Mouse (Mus musculus): ENCODE measurements around the gene Taok3. TPM values are rescaled to one million over a fixed set of nuclear protein-coding genes. Genes with fewer than 3 reads are reported as not detected.

Taok3 gene
- polyA plus RNA-seq, 1 experiment: 7.7 TPM

GRCm38 (mm10) chr5:117258276-117258675 is 138.3 kb downstream of the Taok3 start:
- H3ac ChIP-seq (ENCODE audit: control insufficient read depth, insufficient read length): no peak overlapping the region
- no peak overlapping the region for H3K4me3 ChIP-seq
- no peaks in the 10 kb centered on the region for H3K79me2 ChIP-seq (ENCODE audit: control insufficient read depth, insufficient read depth)
- no peaks in the 10 kb centered on the region for H3K36me3 ChIP-seq (ENCODE audit: control insufficient read depth, insufficient read depth)
- no peak overlapping the region for H3K4me2 ChIP-seq (ENCODE audit: low read depth)
- TF ChIP-seq TCF3 (IDR thresholded peaks at IDR 0.05; ENCODE audit: insufficient read length, low read depth) (no peak), MYOD1 (IDR thresholded peaks at IDR 0.05; ENCODE audit: control insufficient read depth in 1 of 3, insufficient read length in 2 of 3, low read depth in 2 of 3) (no peak), CEBPB (IDR thresholded peaks at IDR 0.05; ENCODE audit: insufficient read depth, poor library complexity, severe bottlenecking) (no peak), TCF12 (IDR thresholded peaks at IDR 0.05; ENCODE audit: insufficient read depth, poor library complexity, severe bottlenecking) (no peak), MYOG (IDR thresholded peaks at IDR 0.05; ENCODE audit: control insufficient read depth in 1 of 3, insufficient read depth in 1 of 3, insufficient read length in 2 of 3, low read depth in 2 of 3) (no peak), POLR2AphosphoS2 (IDR thresholded peaks at IDR 0.05; ENCODE audit: insufficient read length, low read depth) (no peak), SRF (IDR thresholded peaks at IDR 0.05; ENCODE audit: control insufficient read depth, insufficient read length, low read depth) (no peak), E2F4 (IDR thresholded peaks at IDR 0.05; ENCODE audit: insufficient read depth) (no peak), REST (IDR thresholded peaks at IDR 0.05; ENCODE audit: insufficient read depth, insufficient read length) (no peak), MAX (IDR thresholded peaks at IDR 0.05; ENCODE audit: low read depth) (no peak), USF1 (IDR thresholded peaks at IDR 0.05; ENCODE audit: low read depth) (no peak), POLR2A (IDR thresholded peaks at IDR 0.05; ENCODE audit: insufficient read length, low read depth) (no peak)
- no peaks in the 10 kb centered on the region for H3K27me3 ChIP-seq (ENCODE audit: control insufficient read depth, insufficient read depth, insufficient read length)

GRCm38 (mm10) chr5:117263566-117263965 is 143.6 kb downstream of the Taok3 start:
- no peak overlapping the region for H3ac ChIP-seq (ENCODE audit: control insufficient read depth, insufficient read length)
- H3K36me3 ChIP-seq (ENCODE audit: control insufficient read depth, insufficient read depth): no peaks in the 10 kb centered on the region
- H3K27me3 ChIP-seq (ENCODE audit: control insufficient read depth, insufficient read depth, insufficient read length): no peaks in the 10 kb centered on the region
- no peak for TF ChIP-seq TCF3 (IDR thresholded peaks at IDR 0.05; ENCODE audit: insufficient read length, low read depth)
- TF ChIP-seq MAX (IDR thresholded peaks at IDR 0.05; ENCODE audit: low read depth): no peak
- TF ChIP-seq MYOD1 (IDR thresholded peaks at IDR 0.05; ENCODE audit: control insufficient read depth in 1 of 3, insufficient read length in 2 of 3, low read depth in 2 of 3): no peak
- no peak for TF ChIP-seq REST (IDR thresholded peaks at IDR 0.05; ENCODE audit: insufficient read depth, insufficient read length)
- no peak for TF ChIP-seq POLR2A (IDR thresholded peaks at IDR 0.05; ENCODE audit: insufficient read length, low read depth)
- TF ChIP-seq USF1 (IDR thresholded peaks at IDR 0.05; ENCODE audit: low read depth): no peak
- no peak for TF ChIP-seq SRF (IDR thresholded peaks at IDR 0.05; ENCODE audit: control insufficient read depth, insufficient read length, low read depth)
- H3K79me2 ChIP-seq (ENCODE audit: control insufficient read depth, insufficient read depth): no peaks in the 10 kb centered on the region
- no peak overlapping the region for H3K4me3 ChIP-seq
- no peak overlapping the region for H3K4me2 ChIP-seq (ENCODE audit: low read depth)

DNA sequence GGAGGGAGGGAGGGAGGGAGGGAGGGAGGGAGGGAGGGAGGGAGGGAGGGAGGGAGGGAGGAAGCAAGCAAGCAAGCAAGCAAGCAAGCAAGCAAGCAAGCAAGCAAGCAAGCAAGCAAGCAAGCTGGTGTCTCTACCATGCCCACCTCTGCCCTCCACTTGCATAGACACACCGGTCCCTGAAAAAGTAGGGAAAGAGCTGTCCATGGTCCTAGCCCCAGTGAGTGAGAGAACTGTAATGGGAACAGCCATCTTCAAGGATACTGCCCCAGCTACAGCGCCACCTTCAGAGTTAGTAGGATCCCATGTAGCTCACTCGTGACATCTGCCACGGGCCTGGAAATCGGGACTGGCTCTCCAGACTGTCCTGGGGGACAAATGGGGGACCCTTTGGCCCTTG is 144.8 kb downstream of the Taok3 start:
- Histone ChIP-seq H3K36me3 (ENCODE audit: control insufficient read depth, insufficient read depth) (no peaks in the 10 kb centered on the region), H3K79me2 (ENCODE audit: control insufficient read depth, insufficient read depth) (no peaks in the 10 kb centered on the region), H3K4me2 (ENCODE audit: low read depth) (no peak overlapping the region), H3K4me3 (no peak overlapping the region), H3ac (ENCODE audit: control insufficient read depth, insufficient read length) (no peak overlapping the region), H3K27me3 (ENCODE audit: control insufficient read depth, insufficient read depth, insufficient read length) (no peaks in the 10 kb centered on the region)
- TF ChIP-seq POLR2AphosphoS2 (IDR thresholded peaks at IDR 0.05; ENCODE audit: insufficient read length, low read depth) (no peak), REST (IDR thresholded peaks at IDR 0.05; ENCODE audit: insufficient read depth, insufficient read length) (peak; percentile 69)

DNA sequence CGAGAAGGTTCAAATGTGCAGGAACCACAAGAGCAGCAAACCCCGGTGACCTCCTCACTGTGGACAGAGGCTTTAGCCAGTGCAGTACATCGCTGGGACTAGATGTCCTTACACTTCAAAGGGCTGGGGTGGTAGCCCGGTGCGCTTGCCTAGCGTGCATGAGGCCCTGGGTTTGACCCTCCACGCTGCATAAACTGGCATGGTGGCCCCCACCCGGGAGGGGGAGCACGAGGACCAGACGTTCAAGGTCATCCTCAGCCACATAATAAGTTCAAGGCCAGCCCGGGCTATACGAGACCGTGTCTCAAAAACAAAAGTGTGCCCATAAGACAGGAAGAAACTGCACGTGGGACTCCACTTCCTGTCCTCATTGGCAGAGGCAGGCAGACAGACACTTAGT is 148.0 kb downstream of the Taok3 start:
- H3ac ChIP-seq (ENCODE audit: control insufficient read depth, insufficient read length): no peak overlapping the region
- no peaks in the 10 kb centered on the region for H3K79me2 ChIP-seq (ENCODE audit: control insufficient read depth, insufficient read depth)
- no peaks in the 10 kb centered on the region for H3K27me3 ChIP-seq (ENCODE audit: control insufficient read depth, insufficient read depth, insufficient read length)
- TF ChIP-seq MYOG (IDR thresholded peaks at IDR 0.05; ENCODE audit: control insufficient read depth in 1 of 3, insufficient read depth in 1 of 3, insufficient read length in 2 of 3, low read depth in 2 of 3) (no peak), USF1 (IDR thresholded peaks at IDR 0.05; ENCODE audit: low read depth) (no peak), SRF (IDR thresholded peaks at IDR 0.05; ENCODE audit: control insufficient read depth, insufficient read length, low read depth) (no peak), TCF3 (IDR thresholded peaks at IDR 0.05; ENCODE audit: insufficient read length, low read depth) (no peak), POLR2A (IDR thresholded peaks at IDR 0.05; ENCODE audit: insufficient read length, low read depth) (no peak), REST (IDR thresholded peaks at IDR 0.05; ENCODE audit: insufficient read depth, insufficient read length) (no peak), CEBPB (IDR thresholded peaks at IDR 0.05; ENCODE audit: insufficient read depth, poor library complexity, severe bottlenecking) (no peak), MAX (IDR thresholded peaks at IDR 0.05; ENCODE audit: low read depth) (no peak), TCF12 (IDR thresholded peaks at IDR 0.05; ENCODE audit: insufficient read depth, poor library complexity, severe bottlenecking) (no peak), E2F4 (IDR thresholded peaks at IDR 0.05; ENCODE audit: insufficient read depth) (no peak), MYOD1 (IDR thresholded peaks at IDR 0.05; ENCODE audit: control insufficient read depth in 1 of 3, insufficient read length in 2 of 3, low read depth in 2 of 3) (no peak), POLR2AphosphoS2 (IDR thresholded peaks at IDR 0.05; ENCODE audit: insufficient read length, low read depth) (no peak)
- no peak overlapping the region for H3K4me2 ChIP-seq (ENCODE audit: low read depth)
- no peaks in the 10 kb centered on the region for H3K36me3 ChIP-seq (ENCODE audit: control insufficient read depth, insufficient read depth)
- no peak overlapping the region for H3K4me3 ChIP-seq

DNA sequence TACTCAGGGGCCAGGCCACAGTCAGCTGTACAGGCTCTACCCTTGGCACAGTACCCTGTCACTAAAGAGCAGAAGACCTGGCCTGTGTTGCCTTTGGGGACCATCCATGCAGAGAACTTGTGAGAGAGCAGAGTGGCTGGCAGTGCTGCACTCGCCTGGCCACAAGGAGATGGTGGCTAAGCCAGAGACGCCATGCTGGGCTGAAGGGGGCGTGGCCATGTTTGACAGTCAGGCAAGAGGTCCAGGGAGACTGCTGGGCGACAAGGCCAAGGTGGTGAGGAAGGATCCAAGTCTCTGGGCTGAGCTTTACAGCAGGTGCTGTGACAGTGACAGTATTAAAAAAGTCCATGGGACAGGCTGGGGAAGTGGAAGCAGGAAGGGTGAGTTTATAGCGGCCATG is 148.8 kb downstream of the Taok3 start:
- H3K4me2 ChIP-seq (ENCODE audit: low read depth): no peak overlapping the region
- TF ChIP-seq MYOD1 (IDR thresholded peaks at IDR 0.05; ENCODE audit: control insufficient read depth in 1 of 3, insufficient read length in 2 of 3, low read depth in 2 of 3): no peak
- TF ChIP-seq TCF12 (IDR thresholded peaks at IDR 0.05; ENCODE audit: insufficient read depth, poor library complexity, severe bottlenecking): no peak
- TF ChIP-seq CEBPB (IDR thresholded peaks at IDR 0.05; ENCODE audit: insufficient read depth, poor library complexity, severe bottlenecking): no peak

More for the DNA sequence above, 148.8 kb downstream of the Taok3 start:
- H3ac ChIP-seq (ENCODE audit: control insufficient read depth, insufficient read length): no peak overlapping the region
- H3K4me3 ChIP-seq: no peak overlapping the region
- H3K36me3 ChIP-seq (ENCODE audit: control insufficient read depth, insufficient read depth): no peaks in the 10 kb centered on the region
- H3K27me3 ChIP-seq (ENCODE audit: control insufficient read depth, insufficient read depth, insufficient read length): no peaks in the 10 kb centered on the region
- H3K79me2 ChIP-seq (ENCODE audit: control insufficient read depth, insufficient read depth): no peaks in the 10 kb centered on the region

Data from myocyte (in vitro differentiated cells).